Mouse (Mus musculus): ENCODE results near the gene Kalrn. TPM values are rescaled to one million over a fixed set of nuclear protein-coding genes. Genes with fewer than 3 reads are reported as not detected.

The Kalrn gene
- polyA plus RNA-seq, 1 experiment from 2014 or later = 23.0 TPM

DNA sequence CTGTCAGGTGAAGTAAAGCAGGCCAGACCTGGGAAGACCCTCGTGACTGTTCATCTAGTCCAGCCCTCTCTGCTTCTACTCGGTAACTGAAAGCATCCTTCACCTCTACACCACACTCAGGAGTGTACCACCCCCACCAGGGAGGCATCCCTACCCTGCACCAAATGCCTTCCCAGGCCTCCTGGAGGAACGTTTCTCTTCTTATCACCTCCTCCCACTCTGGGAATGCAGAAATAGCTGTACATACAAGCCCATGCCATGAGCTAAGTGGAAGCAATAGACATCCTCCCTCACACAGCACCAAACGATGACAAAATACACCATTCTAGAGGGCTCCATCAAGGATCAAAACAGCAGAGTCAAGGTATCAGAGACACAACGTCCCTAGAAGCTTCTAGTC, 168.2 kb downstream of the Kalrn start:
- no peak for ATAC-seq (replicated peaks; ENCODE audit: insufficient number of reproducible peaks, low FRiP score, low TSS enrichment)
- Histone ChIP-seq H3K9ac (ENCODE audit: low read depth, low read length) (no peak overlapping the region), H3K36me3 (ENCODE audit: control insufficient read depth, insufficient read depth, low read length) (no peaks in the 10 kb centered on the region), H3K27me3 (ENCODE audit: control insufficient read depth, insufficient read depth, low read length) (no peaks in the 10 kb centered on the region), H3K4me1 (ENCODE audit: control insufficient read depth, insufficient read depth, low read length) (no peaks in the 10 kb centered on the region), H3K9me3 (replicated peaks; ENCODE audit: control insufficient read depth, low read length) (no peaks in the 10 kb centered on the region), H3K4me2 (no peak overlapping the region), H3K4me3 (ENCODE audit: low read depth, low read length) (no peak overlapping the region), H3K27ac (ENCODE audit: low read depth, low read length) (no peak overlapping the region)
- 47% methylated on average over 5 of the region's 5 CpGs for WGBS (ENCODE audit: insufficient replicate concordance)

DNA sequence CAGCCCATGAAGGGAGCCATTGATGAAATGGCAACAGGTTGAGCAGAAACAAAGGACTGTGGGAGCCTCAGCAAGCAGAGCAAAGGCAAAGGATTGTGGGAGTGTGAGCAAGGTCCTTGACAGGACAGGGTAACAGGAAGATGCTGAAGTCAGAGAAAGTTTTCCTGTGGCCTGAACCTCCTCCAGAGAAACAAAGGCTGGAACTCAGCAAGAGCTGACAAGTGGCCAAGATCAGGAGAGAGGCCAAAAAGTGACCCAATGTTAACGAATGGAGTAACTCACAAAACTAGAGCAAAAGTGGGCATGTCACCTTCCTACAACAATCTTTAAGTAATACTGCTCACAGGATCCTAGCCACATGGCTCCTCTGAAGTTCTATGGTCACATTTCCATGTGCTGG, 172.1 kb downstream of the Kalrn start:
- Histone ChIP-seq H3K4me1 (ENCODE audit: control insufficient read depth, insufficient read depth, low read length) (no peaks in the 10 kb centered on the region), H3K27me3 (ENCODE audit: control insufficient read depth, insufficient read depth, low read length) (no peaks in the 10 kb centered on the region), H3K4me3 (ENCODE audit: low read depth, low read length) (no peak overlapping the region), H3K36me3 (ENCODE audit: control insufficient read depth, insufficient read depth, low read length) (no peaks in the 10 kb centered on the region), H3K4me2 (no peak overlapping the region), H3K27ac (ENCODE audit: low read depth, low read length) (no peak overlapping the region), H3K9me3 (replicated peaks; ENCODE audit: control insufficient read depth, low read length) (no peaks in the 10 kb centered on the region), H3K9ac (ENCODE audit: low read depth, low read length) (no peak overlapping the region)
- WGBS (ENCODE audit: insufficient replicate concordance) = 88% methylated on average over 1 of the region's 1 CpGs
- ATAC-seq (replicated peaks; ENCODE audit: insufficient number of reproducible peaks, low FRiP score, low TSS enrichment) = no peak

DNA sequence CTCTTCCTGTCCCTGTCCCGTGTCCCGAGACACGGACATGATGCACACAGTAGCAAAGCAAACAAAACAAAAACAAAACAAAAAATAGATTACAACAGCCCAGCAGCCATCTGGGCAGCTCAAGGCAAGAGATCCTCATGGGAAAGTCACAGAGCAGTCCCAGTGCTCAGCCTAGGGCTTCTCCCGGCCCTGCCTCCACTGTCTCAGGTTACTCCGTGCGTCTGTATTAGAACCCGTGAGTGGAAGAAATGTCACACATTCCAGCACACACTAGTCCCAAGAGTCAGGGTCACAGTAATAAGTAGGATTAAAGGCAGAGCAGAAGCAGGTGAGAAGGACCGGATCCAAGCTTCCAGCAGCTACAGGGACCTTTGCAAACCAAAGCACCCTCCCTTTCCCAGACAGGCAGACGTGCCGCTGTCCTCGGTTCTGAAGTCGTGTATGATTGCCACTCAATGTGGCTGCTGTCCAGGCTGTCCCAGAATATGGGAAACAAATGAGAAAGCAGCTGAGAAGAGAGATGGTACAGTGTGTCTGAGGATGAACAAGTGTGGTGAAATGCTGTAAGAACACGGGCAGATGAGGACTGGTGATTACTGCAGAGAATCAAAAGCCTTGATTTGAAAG, 173.1 kb downstream of the Kalrn start:
- WGBS (ENCODE audit: insufficient replicate concordance) = 39% methylated on average over 13 of the region's 13 CpGs
- no peak overlapping the region for H3K4me2 ChIP-seq
- H3K27me3 ChIP-seq (ENCODE audit: control insufficient read depth, insufficient read depth, low read length) = no peaks in the 10 kb centered on the region
- H3K9me3 ChIP-seq (replicated peaks; ENCODE audit: control insufficient read depth, low read length) = no peaks in the 10 kb centered on the region
- H3K27ac ChIP-seq (ENCODE audit: low read depth, low read length) = no peak overlapping the region
- no peak for ATAC-seq (replicated peaks; ENCODE audit: insufficient number of reproducible peaks, low FRiP score, low TSS enrichment)
- no peaks in the 10 kb centered on the region for H3K36me3 ChIP-seq (ENCODE audit: control insufficient read depth, insufficient read depth, low read length)
- H3K9ac ChIP-seq (ENCODE audit: low read depth, low read length) = no peak overlapping the region
- no peaks in the 10 kb centered on the region for H3K4me1 ChIP-seq (ENCODE audit: control insufficient read depth, insufficient read depth, low read length)
- H3K4me3 ChIP-seq (ENCODE audit: low read depth, low read length) = no peak overlapping the region

DNA sequence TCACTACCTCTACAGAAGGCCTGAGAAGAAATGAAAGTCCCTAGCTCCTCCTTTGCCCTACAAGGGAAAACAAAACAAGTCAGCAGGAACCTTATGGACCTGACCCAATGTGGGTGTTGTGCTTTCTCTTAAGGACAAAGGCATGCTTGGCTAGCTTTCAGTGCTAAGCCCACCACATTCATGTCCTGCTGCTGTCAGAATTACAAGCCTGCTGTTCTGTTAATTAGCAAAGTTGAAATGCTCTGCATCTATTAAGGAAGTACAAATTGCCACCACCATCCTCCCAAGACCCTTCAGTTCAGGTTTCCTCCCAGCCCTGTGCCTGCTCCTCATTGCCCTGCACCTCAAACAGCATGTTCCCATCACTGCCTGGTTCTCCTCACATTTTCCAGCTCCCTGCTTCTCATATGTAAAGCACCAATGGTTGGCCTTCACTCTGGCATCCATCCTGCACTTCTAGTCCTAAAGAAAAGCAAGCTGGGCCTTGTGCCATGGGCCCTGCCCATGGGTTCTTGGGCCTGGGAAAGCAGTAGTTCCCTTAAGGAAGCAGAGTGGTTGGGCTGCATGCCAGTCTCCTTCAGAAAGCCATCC, 178.0 kb downstream of the Kalrn start:
- H3K27ac ChIP-seq (ENCODE audit: low read depth, low read length) = no peak overlapping the region
- H3K4me3 ChIP-seq (ENCODE audit: low read depth, low read length) = no peak overlapping the region
- no peak overlapping the region for H3K4me2 ChIP-seq
- no peaks in the 10 kb centered on the region for H3K9me3 ChIP-seq (replicated peaks; ENCODE audit: control insufficient read depth, low read length)
- no peaks in the 10 kb centered on the region for H3K36me3 ChIP-seq (ENCODE audit: control insufficient read depth, insufficient read depth, low read length)
- H3K27me3 ChIP-seq (ENCODE audit: control insufficient read depth, insufficient read depth, low read length) = no peaks in the 10 kb centered on the region
- no peak overlapping the region for H3K9ac ChIP-seq (ENCODE audit: low read depth, low read length)
- no peaks in the 10 kb centered on the region for H3K4me1 ChIP-seq (ENCODE audit: control insufficient read depth, insufficient read depth, low read length)
- ATAC-seq (replicated peaks; ENCODE audit: insufficient number of reproducible peaks, low FRiP score, low TSS enrichment) = no peak

DNA sequence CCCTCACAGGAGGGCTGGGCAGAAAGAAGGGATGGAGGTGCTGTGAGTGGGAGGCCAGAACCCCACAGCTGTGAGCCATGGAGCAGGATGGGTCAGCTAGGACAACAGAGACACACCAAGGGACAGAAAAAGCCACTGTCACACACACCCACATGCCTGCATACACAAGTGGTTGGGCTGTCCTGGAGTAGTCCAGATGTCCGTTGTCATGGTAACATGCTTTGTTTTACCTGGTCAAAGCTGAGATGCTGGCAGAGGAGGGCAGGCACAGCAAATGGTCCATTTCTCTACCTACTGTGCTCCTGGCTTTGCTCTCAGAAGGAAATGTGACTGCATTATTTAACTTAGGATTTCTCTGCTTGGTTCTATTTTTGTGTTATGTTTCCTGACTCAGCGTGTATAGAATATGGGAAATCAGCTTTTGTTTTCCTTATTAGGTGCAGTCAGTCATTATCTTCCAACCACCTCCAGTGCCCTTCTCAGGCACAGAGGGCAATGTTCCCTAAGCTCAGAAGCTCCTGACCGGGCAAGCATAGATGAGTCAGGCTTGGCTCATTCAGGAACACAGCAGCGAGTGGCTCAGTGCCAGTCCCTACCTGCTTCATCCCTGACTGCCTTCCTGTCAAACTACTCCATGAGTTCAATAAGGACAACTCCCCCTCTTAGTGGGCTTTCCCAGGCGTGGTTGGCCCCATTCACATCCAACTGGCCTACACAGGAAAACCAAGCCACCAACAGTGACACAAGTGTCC, 183.6 kb downstream of the Kalrn start:
- H3K9ac ChIP-seq (ENCODE audit: low read depth, low read length) = no peak overlapping the region
- no peaks in the 10 kb centered on the region for H3K4me1 ChIP-seq (ENCODE audit: control insufficient read depth, insufficient read depth, low read length)
- no peaks in the 10 kb centered on the region for H3K36me3 ChIP-seq (ENCODE audit: control insufficient read depth, insufficient read depth, low read length)
- WGBS (ENCODE audit: insufficient replicate concordance) = 71% methylated on average over 5 of the region's 5 CpGs
- H3K9me3 ChIP-seq (replicated peaks; ENCODE audit: control insufficient read depth, low read length) = no peaks in the 10 kb centered on the region
- H3K27me3 ChIP-seq (ENCODE audit: control insufficient read depth, insufficient read depth, low read length) = no peaks in the 10 kb centered on the region
- no peak overlapping the region for H3K4me3 ChIP-seq (ENCODE audit: low read depth, low read length)
- no peak for ATAC-seq (replicated peaks; ENCODE audit: insufficient number of reproducible peaks, low FRiP score, low TSS enrichment)
- H3K27ac ChIP-seq (ENCODE audit: low read depth, low read length) = no peak overlapping the region
- H3K4me2 ChIP-seq = no peak overlapping the region

DNA sequence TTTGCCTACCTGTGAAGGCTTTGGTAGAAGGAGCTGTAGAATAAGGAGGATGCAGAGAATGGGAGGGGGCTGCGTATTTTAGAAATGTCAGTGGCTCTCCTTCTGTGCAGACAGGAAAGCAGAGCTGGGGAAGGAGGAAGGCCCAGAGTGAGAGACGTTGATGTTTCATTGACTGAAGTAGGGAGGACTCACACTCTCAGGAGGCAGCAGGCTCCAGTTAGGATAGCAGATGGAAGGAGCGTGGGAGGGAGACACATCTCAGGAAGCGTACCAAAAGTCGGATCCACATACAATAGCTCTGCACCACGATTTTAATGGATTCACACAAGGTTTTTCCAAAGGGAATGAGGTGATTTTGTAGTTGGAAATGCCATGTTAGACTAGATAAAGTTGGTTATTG, 184.5 kb downstream of the Kalrn start:
- H3K27me3 ChIP-seq (ENCODE audit: control insufficient read depth, insufficient read depth, low read length) = no peaks in the 10 kb centered on the region
- WGBS (ENCODE audit: insufficient replicate concordance) = 75% methylated on average over 6 of the region's 6 CpGs
- no peak overlapping the region for H3K27ac ChIP-seq (ENCODE audit: low read depth, low read length)
- H3K9ac ChIP-seq (ENCODE audit: low read depth, low read length) = no peak overlapping the region
- no peaks in the 10 kb centered on the region for H3K36me3 ChIP-seq (ENCODE audit: control insufficient read depth, insufficient read depth, low read length)
- H3K4me1 ChIP-seq (ENCODE audit: control insufficient read depth, insufficient read depth, low read length) = no peaks in the 10 kb centered on the region
- ATAC-seq (replicated peaks; ENCODE audit: insufficient number of reproducible peaks, low FRiP score, low TSS enrichment) = no peak
- no peaks in the 10 kb centered on the region for H3K9me3 ChIP-seq (replicated peaks; ENCODE audit: control insufficient read depth, low read length)
- no peak overlapping the region for H3K4me2 ChIP-seq
- no peak overlapping the region for H3K4me3 ChIP-seq (ENCODE audit: low read depth, low read length)

DNA sequence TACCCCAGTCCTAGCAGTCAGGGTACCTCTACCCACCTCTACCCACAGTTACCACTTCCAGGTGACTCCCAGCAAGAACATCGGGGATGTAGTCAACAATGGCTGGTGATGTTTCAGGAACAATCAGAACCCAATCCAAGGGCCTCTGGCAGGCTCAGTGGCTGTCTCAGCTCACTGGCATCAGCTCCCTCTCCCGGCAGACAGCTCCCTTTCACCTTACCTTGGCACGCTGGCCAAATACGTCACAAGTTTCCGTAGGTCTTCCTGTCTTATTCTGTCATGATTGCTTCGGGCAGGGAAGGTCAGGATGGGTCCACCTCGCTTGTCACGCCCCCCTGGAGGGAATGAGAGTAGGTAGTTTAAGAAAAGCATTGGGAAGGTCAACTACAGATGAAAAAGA, 188.3 kb downstream of the Kalrn start:
- no peak overlapping the region for H3K9ac ChIP-seq (ENCODE audit: low read depth, low read length)
- WGBS (ENCODE audit: insufficient replicate concordance) = 85% methylated on average over 8 of the region's 8 CpGs
- no peak for ATAC-seq (replicated peaks; ENCODE audit: insufficient number of reproducible peaks, low FRiP score, low TSS enrichment)
- H3K4me3 ChIP-seq (ENCODE audit: low read depth, low read length) = no peak overlapping the region
- H3K9me3 ChIP-seq (replicated peaks; ENCODE audit: control insufficient read depth, low read length) = no peaks in the 10 kb centered on the region
- H3K4me2 ChIP-seq = no peak overlapping the region
- H3K36me3 ChIP-seq (ENCODE audit: control insufficient read depth, insufficient read depth, low read length) = no peaks in the 10 kb centered on the region
- H3K27ac ChIP-seq (ENCODE audit: low read depth, low read length) = no peak overlapping the region
- no peaks in the 10 kb centered on the region for H3K4me1 ChIP-seq (ENCODE audit: control insufficient read depth, insufficient read depth, low read length)
- no peaks in the 10 kb centered on the region for H3K27me3 ChIP-seq (ENCODE audit: control insufficient read depth, insufficient read depth, low read length)

DNA sequence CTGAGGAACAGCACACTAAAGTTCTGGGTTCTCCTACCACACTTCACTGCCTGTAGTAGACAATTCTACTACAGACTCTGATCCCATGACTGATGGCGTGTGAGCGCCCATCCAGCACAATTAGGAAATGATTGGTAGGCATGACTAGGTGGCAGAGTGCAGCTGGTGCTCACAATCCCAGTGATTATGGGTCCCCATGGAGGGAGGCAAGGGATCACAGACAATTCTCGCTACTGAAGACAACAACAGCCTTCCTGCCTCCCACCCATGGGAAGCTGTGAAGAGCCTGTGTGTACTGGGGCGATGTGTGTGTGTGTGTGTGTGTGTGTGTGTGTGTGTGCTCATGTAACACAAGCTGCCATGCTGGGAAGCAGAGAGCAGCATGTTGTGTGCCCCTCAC, 190.3 kb downstream of the Kalrn start:
- Histone ChIP-seq H3K36me3 (ENCODE audit: control insufficient read depth, insufficient read depth, low read length) (no peaks in the 10 kb centered on the region), H3K9ac (ENCODE audit: low read depth, low read length) (no peak overlapping the region), H3K9me3 (replicated peaks; ENCODE audit: control insufficient read depth, low read length) (no peaks in the 10 kb centered on the region), H3K4me1 (ENCODE audit: control insufficient read depth, insufficient read depth, low read length) (no peaks in the 10 kb centered on the region), H3K4me2 (no peak overlapping the region), H3K27me3 (ENCODE audit: control insufficient read depth, insufficient read depth, low read length) (no peaks in the 10 kb centered on the region), H3K4me3 (ENCODE audit: low read depth, low read length) (no peak overlapping the region), H3K27ac (ENCODE audit: low read depth, low read length) (no peak overlapping the region)
- no peak for ATAC-seq (replicated peaks; ENCODE audit: insufficient number of reproducible peaks, low FRiP score, low TSS enrichment)
- 78% methylated on average over 4 of the region's 4 CpGs for WGBS (ENCODE audit: insufficient replicate concordance)

All from heart, embryonic 11.5 days (tissue).